Mouse (Mus musculus) layer of hippocampus, postnatal 14 days (tissue): ENCODE data around the gene Ano10. TPM values are rescaled to one million over a fixed set of nuclear protein-coding genes. Genes with fewer than 3 reads are reported as not detected.

Source experiments
- DNase-seq, 2 experiments: peaks; one replicate each; pipeline ENCODE4 v3.0.0; 2021 to 2022; ENCODE audit warnings: low spot score in 2 of 2, mixed read lengths in 1 of 2
- total RNA-seq, 2 experiments: library from RNA; stranded (reverse); gene quantifications; 2 replicates each; pipeline ENCODE4 v1.2.3; 2021

The Ano10 gene
- total RNA-seq, 2 experiments from 2014 or later, result 23.8 to 28.5 TPM

- no peak for DNase-seq
Measured at GRCm38 (mm10) chr9:122295396-122295795, 1.2 kb upstream of the Ano10 start.

- DNase-seq, result no peak
Measured at GRCm38 (mm10) chr9:122293865-122294241, 370 bp downstream of the Ano10 start.

DNA sequence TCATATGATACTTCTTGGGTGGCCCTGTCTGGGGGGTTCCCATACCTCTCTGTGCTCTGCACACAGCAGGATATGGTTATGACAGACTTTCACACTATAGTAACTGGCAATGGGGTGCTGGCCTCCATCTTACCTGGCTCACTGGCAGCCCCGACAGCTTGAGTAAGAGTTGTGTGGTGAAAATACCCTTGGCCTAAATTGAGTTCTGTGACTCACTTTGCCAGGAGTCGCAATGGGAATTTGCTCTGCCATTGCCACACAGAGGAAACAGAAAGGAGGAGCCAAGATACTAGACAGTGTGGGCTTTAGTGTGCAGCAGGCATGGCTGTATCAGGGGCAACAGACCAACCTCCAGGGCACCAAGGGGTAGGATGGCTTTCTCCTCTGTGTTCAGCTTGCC lies 4.0 kb downstream of the Ano10 start:
- DNase-seq, result no peak

DNA sequence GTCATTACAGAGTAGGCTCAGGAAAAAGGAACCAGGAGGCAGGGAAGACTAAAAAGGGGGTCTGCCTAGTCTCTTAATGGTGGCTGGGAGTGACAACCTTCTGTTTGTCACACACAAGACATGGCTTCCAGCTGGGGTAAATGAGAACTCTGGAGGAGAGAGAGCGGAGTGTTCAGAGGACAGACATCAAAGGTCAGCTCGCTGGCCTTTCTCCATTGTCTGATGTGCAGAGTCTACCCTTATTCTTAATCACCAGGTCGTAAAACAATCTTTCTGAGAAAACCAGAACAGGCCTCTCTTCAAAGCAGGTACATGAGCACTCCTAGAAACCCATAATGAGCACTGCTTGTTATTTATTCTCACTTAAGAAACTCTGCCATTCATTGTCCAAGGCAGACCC lies 5.8 kb downstream of the Ano10 start:
- no peak for DNase-seq

GRCm38 (mm10) chr9:122287526-122287925 lies 6.7 kb downstream of the Ano10 start:
- DNase-seq, result no peak

DNA sequence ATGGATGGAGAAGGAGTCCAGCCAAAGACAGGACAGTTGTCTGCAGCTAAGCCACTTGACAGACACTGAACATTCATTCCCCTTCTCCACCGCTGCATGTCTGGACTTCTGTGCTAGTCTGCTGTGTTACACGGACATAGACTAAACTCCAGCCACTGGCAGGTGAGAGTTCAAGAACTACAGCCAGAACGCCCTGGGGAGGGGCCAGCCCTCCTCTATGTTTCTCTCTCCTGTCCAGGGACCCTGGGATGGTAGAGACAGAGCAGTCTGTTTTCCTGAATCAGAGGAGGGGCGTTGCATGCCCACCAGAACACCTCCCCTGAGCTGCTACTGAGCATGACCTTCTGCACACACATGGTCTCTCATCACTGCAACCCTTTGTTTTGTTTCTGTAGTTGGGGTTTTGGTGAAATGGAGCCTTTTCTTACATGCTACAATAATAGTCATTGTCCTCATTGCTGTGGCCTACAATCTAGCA lies 8.4 kb downstream of the Ano10 start:
- DNase-seq, result no peak

DNA sequence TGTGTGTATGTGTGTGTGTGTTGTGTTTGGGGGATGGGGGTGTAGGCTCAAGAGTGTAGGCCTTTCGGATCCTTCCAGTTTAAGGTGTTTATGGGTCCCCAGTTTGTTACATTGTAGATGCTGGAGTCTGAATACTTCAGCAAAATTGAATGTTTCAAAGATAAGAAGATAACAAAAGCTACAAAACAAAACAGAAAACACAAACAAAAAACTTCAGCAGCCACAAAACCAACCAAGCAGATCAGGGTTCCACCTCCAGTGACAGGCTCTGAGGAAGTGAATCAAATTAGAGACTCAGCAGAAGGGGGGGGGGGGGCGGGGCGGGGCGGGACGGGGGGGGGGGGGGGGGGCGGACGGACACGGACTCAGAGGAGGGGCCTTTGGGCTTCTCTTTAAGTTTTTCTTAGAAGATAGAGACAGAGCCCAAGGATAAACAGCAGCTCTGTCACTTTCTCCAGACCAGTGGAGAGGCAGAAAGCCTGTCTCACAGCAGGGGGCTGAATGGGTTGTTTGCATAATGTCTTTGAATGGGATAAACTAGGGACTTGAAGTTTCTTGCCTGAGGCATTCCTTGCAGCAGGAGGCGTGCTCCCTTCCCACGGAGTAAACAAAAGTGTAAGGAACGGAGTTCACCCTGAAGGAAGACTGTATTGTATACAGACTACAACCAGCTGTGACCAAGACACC lies 8.9 kb downstream of the Ano10 start:
- no peak for DNase-seq

GRCm38 (mm10) chr9:122284696-122285095 lies 9.5 kb downstream of the Ano10 start:
- DNase-seq, result no peak

DNA sequence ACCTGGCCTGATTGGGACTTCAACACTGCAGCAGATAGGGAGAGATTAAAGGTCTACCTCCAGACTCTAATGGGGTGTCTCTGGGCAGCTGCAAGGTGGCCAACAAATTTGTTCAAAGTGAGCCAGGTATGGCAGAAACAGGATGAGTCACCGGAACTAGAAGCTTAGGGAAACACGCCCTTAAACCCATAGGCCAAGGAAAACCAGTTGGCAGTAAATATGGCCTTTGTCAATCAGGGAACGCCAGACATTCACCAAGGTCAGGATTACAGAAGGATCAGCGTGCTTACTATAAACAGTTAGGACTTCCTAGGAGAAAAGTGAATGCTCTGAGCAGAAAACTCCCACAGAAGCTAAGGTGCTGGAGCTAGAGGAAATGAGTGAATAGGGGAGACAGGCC lies 13.2 kb downstream of the Ano10 start:
- no peak for DNase-seq

GRCm38 (mm10) chr9:122276665-122277064 lies 17.6 kb downstream of the Ano10 start:
- DNase-seq, result no peak

GRCm38 (mm10) chr9:122276134-122276533 lies 18.1 kb downstream of the Ano10 start:
- no peak for DNase-seq

DNA sequence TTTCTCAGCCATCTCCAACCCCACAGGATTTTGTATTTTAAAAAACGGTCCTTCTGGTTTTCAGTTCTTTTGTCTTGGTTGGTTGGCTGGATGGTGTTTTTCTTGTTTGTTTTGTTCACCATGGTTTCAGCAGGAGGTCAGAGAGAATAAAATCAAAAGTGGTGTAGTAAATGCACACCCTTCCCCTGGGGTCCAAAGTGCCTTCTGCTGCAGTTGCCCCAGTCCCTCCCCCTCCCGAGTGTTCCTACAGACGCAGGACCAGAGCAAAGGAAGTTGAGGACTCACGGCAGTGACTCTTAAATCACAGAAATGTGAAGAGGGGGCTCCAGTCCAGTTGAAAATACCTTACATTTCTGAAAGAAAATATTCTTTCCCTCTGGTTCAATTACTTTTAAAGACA lies 19.9 kb downstream of the Ano10 start:
- DNase-seq, result no peak

DNA sequence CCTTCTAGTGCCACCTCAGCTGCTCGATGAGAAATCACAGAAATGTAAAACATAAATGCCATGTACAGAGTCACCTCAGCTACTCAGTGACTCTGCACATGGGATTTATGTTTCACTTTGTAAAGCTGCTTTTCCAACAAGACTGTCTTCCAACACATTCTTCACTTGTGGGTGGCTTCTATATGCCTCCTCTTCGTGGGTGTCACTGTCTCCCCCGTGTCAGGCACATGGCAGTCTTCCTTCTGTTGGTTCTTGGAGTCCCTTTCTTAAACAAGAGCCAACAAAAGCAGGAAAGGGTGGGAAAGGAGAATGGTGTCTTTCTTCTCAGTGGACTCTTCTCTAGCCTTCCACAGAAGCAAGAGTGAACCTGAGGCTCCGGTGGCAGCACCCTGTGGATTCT lies 20.3 kb downstream of the Ano10 start:
- no peak for DNase-seq

DNA sequence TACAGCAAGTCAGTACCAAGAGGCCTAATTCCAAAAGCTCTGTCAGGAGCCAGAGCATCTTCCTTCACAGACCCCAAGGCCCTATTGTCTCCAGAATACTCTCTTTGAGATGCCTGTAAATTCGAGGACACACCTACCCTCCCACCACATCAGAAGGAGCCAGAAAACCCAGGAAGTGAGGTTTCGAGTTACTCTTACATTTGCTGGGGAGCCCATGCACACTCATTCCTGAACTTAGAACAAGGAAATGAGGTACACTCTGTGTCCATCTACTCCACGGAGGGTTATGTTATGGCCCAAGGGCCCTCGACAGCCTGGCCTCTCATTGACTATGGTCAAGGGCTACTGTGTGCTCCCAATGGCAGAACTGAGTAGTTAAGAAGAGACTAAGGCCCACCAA lies 22.4 kb downstream of the Ano10 start:
- no peak for DNase-seq

DNA sequence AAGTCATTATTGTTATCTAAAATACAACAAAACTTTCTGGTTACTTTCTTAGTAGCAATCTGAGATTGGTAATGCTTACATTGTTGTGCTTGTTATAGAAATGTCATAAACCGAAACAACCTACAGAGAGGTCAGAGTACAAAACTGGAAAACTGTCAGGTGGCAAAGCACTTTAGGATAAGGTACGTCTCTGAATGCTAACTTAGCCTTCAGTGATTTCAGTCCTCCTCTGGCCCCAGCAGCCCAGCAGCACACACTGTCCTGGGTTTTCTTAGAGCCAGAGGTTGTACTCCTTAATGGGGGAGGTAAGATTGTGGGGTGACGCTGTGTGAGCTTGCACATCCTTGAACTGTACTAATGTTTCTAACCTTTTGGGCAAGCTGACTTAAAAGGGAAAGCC lies 22.9 kb downstream of the Ano10 start:
- no peak for DNase-seq

DNA sequence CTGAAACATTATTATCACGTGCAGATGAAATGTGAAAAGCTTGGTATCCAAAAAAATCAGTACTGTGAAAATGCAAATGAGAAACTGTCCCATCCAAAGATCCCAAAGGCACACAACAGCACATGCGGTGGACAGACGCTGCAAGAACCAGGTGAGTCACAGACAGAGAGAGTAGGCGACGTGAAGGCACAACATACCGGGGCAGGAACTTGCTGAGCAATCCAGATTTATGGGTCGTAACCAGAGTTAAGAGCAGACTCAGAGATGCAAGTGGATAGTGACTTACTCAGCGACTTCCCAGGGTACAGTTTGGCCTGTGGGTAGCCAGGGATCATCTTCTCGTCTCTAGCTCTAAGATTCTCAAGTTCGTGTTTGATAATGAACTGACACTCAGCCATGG lies 23.3 kb downstream of the Ano10 start:
- no peak for DNase-seq

- DNase-seq, result no peak
Measured at GRCm38 (mm10) chr9:122269256-122270041, 24.8 kb downstream of the Ano10 start.

DNA sequence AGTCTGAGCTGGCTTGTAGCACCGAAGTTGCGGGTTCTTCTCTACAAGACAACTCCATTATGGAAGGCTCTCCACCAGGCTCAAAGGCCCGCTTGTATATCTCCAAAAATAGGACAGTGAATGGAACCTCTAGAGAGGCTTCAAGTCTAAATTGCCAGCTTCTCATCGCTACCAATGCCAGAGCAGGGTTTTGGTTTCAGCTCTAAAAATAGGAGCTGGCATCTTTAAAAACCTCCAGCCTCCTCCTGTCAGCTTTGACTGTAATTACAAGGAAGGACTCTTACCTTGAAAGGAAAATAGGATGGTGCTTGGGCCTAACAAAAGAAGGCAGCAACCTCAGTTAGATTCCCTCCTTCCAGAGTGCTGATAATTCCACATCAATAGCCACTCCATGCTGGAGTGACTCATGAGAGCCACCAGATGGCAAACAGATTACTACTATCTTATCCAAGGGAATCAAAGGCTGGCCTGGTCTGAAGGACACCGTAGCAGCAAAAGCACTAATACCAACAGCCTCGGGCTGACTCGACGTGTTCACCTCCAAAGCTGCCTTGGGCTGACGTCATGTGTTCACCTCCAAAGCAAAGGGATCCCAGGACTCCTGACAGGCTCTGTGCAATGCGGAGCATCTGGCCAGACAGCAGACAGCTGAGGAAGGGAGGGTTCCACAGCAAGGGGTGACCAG lies 28.6 kb downstream of the Ano10 start:
- no peak for DNase-seq

DNA sequence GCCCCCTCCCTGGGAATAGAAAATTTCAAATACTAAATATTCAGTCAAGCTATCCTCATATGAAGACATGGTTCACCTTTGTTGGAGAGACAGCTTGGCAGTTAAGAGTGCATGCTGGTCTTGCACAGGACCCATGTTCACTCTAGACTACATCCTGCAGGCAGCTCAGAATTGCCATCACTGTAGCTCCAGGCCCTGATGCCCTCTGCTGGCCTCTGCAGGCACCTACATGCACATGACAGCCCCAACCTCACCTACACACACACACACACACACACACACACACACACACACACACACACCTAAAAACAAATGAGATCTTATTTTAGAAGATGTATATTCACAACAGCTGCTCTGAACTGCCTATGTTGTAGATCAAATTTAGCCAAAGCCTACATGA lies 31.1 kb downstream of the Ano10 start:
- no peak for DNase-seq

DNA sequence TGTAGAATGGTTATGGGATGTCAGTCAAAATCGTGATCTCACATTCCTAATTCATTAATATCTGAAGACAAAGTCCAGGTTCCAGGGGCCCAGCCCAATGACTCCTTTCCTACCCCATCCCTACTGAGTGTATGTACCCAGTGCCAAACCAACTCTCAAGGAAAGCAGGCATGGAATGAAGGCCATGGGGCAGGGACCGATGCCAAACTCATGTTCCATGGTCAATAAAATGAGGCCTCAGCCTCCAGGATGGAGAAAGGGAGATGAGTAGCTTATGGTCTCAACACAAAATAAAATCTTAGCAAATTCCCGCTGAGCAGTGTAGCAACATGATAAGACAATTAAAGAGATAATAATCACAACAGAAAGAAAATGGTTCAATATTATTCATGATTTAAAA lies 39.8 kb downstream of the Ano10 start:
- DNase-seq, result no peak

DNA sequence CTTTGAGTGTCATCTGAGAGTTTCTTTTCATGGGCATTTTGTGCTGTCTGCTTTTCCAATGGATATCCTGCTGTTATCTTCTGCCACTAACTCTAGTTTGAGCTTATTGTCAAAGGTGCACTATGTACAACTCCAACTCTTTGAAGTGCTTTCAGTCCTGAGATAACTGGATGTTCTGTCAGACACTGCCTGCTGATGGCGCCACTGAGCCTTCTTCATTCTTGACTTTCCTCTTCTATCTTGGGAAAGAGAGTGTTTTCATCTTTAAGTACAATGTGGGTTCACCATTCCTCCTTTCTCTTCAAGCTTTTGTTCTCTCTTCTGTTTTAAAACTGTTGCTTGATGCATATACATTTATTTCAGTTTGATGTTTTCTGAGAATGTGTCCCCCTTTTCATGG lies 42.1 kb downstream of the Ano10 start:
- no peak for DNase-seq

DNA sequence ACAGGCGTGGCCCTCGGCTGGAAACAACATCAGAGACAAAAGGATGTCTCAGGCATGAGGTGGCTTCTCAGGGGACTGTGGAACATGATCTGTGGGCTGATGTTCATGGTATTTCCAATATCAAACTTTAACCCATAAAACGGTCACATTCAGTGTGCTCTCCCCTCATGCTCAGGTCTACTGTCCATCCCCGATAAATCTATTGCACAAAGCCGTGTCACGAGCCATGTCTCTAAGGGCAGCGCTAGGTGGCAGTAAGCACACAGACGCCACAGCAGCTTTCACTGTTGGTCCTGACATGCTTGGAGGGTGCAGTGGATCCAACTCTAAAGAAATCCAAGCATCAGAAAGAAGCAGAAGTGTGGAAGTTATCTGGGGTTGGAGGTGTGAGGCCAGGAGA lies 46.1 kb downstream of the Ano10 start:
- DNase-seq, result peak in 1 of 2 experiments; percentile 29
